Mouse (Mus musculus) urinary bladder, adult 18-20 months (tissue): Measurements from ENCODE around the gene Eefsec.

Source experiments
- DNase-seq, 2 experiments: peaks; one replicate each; pipeline ENCODE4 v3.0.0; 2022; ENCODE audit warnings: low spot score in 2 of 2, mixed read lengths in 2 of 2

The Eefsec gene

GRCm38 (mm10) chr6:88343485-88344450 lies 102.6 kb downstream of the Eefsec start:
- peak in 1 of 2 experiments; percentile 49 for DNase-seq

GRCm38 (mm10) chr6:88342965-88343364 lies 103.4 kb downstream of the Eefsec start:
- no peak for DNase-seq

DNA sequence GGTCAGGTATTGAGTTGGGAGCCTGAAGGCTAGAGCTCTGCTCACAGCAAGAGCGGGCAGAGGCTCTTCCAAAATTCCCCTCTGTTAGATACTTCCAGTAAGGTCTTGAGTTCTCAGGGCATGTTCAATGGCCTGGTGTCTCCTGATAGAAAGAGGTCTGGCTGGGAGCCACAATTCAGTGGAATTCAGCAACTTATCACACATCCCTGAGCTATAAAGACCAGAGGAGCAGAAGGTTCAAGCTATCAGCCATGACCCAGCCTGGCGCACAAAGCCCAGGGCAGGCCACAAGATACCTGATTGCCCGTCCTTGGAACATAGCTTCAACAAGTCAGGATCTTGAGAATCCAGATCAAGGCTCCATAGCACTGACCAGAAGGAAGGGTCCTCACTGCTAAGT lies 105.2 kb downstream of the Eefsec start:
- no peak for DNase-seq

- DNase-seq: no peak
These were observed 105.6 kb downstream of the Eefsec start for GRCm38 (mm10) chr6:88340761-88341160.

- no peak for DNase-seq
These were observed 117.0 kb downstream of the Eefsec start for GRCm38 (mm10) chr6:88329336-88329735.

GRCm38 (mm10) chr6:88321879-88322278 lies 124.5 kb downstream of the Eefsec start:
- peak; percentile 45 to 75 for DNase-seq

DNA sequence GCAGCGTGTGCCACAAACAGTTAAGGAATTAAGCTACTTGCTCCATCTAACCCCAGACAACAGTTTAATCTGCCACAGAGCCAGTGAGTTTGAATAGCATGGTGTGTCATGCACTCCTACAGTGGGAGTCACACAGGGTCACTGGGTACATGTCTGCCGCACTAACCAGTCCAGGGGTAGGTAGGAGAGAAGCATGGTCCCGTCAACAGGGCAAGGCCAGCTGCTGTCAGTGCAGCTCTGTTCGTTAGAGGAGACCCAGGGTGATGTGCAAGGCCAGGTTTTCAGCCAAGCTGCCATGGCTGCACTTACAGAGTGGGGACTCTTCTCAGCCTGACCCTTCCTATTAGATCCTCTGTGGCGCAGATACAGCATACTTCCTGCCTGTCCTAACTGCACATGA lies 125.1 kb downstream of the Eefsec start:
- DNase-seq: no peak

- no peak for DNase-seq
These were observed 126.6 kb downstream of the Eefsec start for GRCm38 (mm10) chr6:88319735-88320134.

DNA sequence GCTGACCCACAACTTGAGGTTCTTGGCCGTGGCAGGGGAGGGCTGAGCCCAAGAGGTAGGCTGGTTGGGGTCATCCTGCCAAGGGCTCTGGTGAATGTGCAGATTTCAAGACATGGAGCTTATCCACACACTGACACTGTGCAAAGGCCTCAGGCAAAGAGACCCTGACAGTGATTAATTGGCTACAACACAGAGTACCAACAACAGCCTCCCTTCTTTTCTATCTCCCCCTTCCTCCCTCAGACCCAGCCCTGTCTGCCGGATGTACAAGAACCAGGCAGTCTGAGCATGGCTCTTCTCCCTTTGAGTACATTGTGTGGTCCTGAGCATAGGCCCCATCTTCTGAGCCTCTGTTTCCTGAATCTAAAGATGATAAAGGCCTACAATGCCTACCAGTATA lies 131.0 kb downstream of the Eefsec start:
- DNase-seq: no peak

DNA sequence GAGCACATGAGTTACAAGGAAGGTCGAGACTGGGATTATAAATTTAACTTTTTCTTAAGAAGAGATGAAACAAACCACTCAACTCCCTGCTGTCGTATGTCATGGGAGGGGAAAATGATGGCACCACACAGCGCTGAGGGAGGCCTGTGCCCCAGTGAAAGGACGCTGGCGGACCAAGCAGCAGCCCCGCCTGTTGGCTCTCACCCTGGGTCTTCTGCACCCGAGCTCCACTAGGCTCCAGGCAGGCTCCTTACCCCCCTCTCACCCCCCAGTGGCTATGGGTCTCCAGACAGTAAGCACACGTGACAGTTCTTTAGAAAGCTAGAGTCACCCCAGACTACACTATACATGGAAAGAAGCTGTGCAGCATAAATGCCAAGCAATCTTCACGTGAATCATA lies 132.4 kb downstream of the Eefsec start:
- no peak for DNase-seq

DNA sequence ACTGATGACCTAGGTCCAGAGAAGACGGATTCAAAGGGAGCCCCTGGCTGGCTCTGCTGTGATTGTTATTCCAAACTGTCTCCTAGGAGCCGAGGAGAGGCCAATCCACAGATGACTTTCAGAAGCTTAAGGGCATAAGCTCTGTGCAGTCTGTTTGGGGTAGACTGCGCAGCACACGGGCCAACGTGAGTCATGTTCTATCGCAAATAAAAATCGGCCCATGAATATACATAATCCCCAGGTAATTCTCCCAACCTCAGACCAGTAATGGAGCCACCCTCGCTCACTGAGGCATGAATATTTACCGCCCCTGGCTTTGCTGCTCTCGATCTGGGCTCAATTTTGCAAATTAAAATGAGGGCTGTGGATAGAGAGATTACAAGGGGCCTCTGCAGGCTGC lies 134.7 kb downstream of the Eefsec start:
- DNase-seq: no peak

- DNase-seq: no peak
These were observed 140.1 kb downstream of the Eefsec start for GRCm38 (mm10) chr6:88306100-88306746.

- DNase-seq: no peak
These were observed 145.1 kb downstream of the Eefsec start for GRCm38 (mm10) chr6:88301234-88301633.

- DNase-seq: no peak
These were observed 146.8 kb downstream of the Eefsec start for GRCm38 (mm10) chr6:88299491-88299890.

DNA sequence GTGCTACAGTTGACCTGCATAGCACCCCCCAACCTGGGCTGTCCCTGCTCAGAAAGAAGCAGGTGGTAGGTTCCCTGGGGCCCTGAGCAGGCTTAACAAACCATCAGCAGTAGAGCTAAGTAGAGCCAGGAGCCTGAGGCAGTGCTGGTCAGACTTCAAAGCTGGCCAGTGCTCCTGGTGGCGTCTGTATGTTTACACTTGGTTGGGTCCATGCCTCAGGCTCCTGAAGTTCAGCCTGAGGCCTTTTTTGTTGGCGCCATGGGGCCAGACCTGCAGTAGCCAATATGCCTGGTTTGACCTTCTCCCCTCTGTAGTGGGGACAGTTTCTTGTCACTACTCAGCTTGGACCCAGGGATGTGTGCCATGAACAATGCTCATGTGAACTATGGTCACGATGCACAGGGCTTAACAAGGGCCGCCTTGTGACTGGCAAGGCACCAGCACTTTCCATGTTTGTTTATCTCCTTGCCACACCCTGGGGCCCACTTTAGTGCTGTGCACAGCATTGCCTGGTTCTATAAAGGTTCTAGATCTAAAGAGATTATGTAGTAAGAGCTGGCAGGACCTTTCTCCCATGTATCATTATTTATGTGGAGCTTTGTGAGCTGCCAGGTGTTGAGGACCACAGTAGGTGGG lies 153.9 kb downstream of the Eefsec start:
- peak; percentile 8 to 16 for DNase-seq

DNA sequence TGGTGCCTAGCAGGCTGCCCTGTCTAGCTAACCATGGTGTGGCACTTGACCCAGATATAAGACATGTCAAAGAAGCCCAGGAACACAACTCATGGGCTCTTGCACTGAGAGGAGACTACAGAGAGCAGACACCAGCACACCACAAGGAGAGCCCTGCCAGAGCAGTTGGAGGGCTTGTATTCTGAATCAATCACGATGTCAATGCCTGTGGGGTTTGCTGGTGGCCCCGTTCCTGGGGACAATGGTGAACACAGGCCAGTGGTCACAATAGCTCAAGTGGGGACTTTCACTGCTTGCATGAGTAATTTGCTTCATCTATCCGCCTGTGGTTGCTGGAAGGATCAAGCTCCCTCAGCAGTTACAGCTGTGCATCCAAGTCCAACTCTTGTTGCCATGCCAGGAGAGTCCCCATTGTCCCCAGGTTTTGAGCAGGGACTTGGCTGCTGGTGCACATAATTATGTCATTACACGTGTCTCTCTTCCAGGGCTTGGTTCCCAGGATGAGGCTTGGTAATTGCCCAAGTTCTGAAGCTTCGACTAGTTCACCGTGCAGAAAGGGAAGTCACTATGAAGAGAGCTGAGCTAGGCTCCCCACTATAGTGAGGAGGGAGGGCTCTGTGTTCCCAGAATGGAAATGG lies 156.1 kb downstream of the Eefsec start:
- no peak for DNase-seq

DNA sequence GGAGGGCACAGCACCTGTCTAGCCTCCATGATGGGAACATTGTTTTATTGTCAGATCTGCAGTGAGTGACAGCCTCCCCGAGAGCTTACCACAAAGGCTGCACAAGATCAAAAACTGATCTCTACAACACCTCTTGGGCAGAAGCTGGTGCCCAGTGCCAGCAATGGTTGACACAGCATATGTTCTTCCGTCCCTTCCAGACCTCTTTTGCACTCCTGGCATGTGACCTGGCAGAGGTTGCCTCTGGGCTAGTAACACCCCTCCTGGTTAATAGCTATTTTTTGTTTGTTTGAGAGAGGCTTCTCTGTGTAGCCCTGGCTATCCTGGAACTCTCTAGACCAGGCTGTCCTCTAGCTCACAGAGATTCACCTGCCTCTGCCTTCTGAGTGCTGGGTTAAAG lies 168.2 kb downstream of the Eefsec start:
- DNase-seq: no peak

- DNase-seq: no peak
These were observed 169.1 kb downstream of the Eefsec start for GRCm38 (mm10) chr6:88277242-88277641.

GRCm38 (mm10) chr6:88276221-88276620 lies 170.1 kb downstream of the Eefsec start:
- no peak for DNase-seq

DNA sequence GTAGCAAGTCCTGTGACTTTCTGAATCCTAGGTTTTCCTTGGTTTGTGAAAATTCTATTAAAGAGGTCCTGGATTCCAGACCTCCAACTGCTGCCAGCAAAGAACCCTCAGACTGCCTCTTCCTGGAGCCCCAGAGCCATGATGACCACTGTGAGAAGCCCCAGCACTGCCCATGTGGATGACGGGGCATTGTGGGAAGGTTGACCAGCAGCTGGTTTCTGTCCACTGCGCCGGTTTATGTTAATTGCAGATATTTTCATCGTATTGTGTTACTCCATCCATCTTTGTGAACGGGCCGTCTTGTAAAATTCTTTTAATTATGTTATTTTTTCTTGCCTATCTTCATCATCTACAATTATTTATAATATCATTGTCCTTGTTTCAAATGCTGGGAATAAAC lies 171.7 kb downstream of the Eefsec start:
- no peak for DNase-seq

DNA sequence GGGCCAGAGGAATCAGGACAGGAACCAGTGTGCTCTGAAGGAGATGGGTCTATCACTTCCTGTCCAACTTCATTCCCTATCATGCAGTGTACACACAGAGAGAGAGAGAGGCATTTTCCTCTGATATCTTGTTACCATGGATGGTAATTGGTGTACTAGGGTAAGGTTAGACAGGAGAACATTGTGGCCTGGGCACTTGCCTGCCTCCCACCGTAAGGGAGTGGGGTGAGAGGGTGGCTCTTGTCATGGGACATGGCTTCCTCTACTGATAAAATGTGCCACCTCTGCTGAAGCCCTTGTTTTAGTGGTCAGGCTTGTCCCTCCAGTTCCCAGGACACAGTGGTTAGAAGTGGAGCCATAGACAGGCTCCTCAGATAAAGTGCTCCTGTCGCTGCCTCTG lies 178.4 kb downstream of the Eefsec start:
- no peak for DNase-seq

DNA sequence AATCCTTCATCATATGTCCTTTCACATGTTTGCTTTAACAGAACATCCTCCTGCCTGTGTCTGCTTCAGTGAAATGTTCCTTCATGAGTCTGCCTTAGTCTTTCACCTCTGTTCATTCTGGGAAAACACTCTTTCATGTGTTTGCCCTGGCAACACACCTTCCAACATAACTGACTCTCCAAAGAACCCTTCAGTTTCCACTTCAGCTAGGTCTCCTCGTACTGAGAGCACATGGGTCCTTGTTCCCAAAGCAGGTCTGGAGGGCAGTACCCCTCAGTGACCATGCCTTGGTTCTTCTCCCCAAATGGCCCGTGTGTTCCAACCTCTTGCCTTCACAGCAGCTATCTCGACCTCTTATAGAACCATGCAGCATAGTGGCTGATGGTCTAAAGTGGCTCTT lies 179.3 kb downstream of the Eefsec start:
- no peak for DNase-seq
